Mouse (Mus musculus) bone marrow macrophage, adult 2 months (primary cell): ENCODE measurements at regions not wholly inside any gene's neighbourhood (a gene's known extent, or its start where the extent isn't known, plus 50 kb on each side); places are given as distances from the start of the nearest gene placed in this dataset.
"Not testable (repeated sequence)": the region's sequence is repeated elsewhere in the genome, so short reads cannot be mapped to it uniquely, and the experiment has no call there.

Source experiments
- H3K27ac ChIP-seq: 2 replicates; pipeline ENCODE4 v1.5.1; 2012; ENCODE audit warnings: low read depth, low read length; ENCODE audit not compliant: insufficient read depth
- H3K4me1 ChIP-seq: 2 replicates; pipeline ENCODE4 v1.6.1; 2012; ENCODE audit warnings: low read length; ENCODE audit not compliant: control insufficient read depth, insufficient read depth
- H3K4me3 ChIP-seq: 2 replicates; pipeline ENCODE4 v1.5.1; 2012; ENCODE audit warnings: mild to moderate bottlenecking, low read length, moderate library complexity; ENCODE audit not compliant: insufficient read depth
- CTCF ChIP-seq: IDR thresholded peaks from 2 replicates; pipeline ENCODE4 v1.5.1; 2012; ENCODE audit warnings: low read depth, mild to moderate bottlenecking, low read length, moderate library complexity
- POLR2A ChIP-seq: IDR thresholded peaks from 2 replicates; pipeline ENCODE4 v1.6.1; 2012; ENCODE audit warnings: mild to moderate bottlenecking, low read depth, low read length, borderline replicate concordance

- Histone ChIP-seq H3K4me1 (no peaks in the 10 kb centered on the region), H3K4me3 (no peak overlapping the region), H3K27ac (no peak overlapping the region)
- TF ChIP-seq POLR2A (no peak), CTCF (no peak)
Measured at GRCm38 (mm10) chr10:45873805-45874780, 296.5 kb downstream of the Hace1 start.

GRCm38 (mm10) chr10:45875287-45875686 lies 297.7 kb downstream of the Hace1 start:
- H3K4me3 ChIP-seq, H3K4me1 ChIP-seq, H3K27ac ChIP-seq: not testable (repeated sequence)

- TF ChIP-seq CTCF (no peak), POLR2A (no peak)
- no peak overlapping the region for H3K4me3 ChIP-seq
- H3K27ac ChIP-seq: no peak overlapping the region
- H3K4me1 ChIP-seq: no peaks in the 10 kb centered on the region
Measured at GRCm38 (mm10) chr10:45883745-45884144, 306.1 kb downstream of the Hace1 start.

GRCm38 (mm10) chr10:45886636-45887035 lies 309.0 kb downstream of the Hace1 start:
- no peaks in the 10 kb centered on the region for H3K4me1 ChIP-seq
- TF ChIP-seq POLR2A (no peak), CTCF (no peak)
- H3K27ac ChIP-seq: no peak overlapping the region
- no peak overlapping the region for H3K4me3 ChIP-seq

- H3K4me1 ChIP-seq: no peaks in the 10 kb centered on the region
- no peak overlapping the region for H3K27ac ChIP-seq
- TF ChIP-seq POLR2A (no peak), CTCF (no peak)
- H3K4me3 ChIP-seq: no peak overlapping the region
Measured at GRCm38 (mm10) chr10:45888835-45889234, 311.2 kb downstream of the Hace1 start.

- TF ChIP-seq POLR2A: no peak
- TF ChIP-seq CTCF: no peak
- no peak overlapping the region for H3K4me3 ChIP-seq
- no peak overlapping the region for H3K27ac ChIP-seq
- no peaks in the 10 kb centered on the region for H3K4me1 ChIP-seq
Measured at GRCm38 (mm10) chr10:45889381-45889951, 311.8 kb downstream of the Hace1 start.

GRCm38 (mm10) chr10:45890088-45890626 lies 312.5 kb downstream of the Hace1 start:
- Histone ChIP-seq H3K27ac (no peak overlapping the region), H3K4me1 (no peaks in the 10 kb centered on the region), H3K4me3 (no peak overlapping the region)
- TF ChIP-seq POLR2A: no peak
- no peak for TF ChIP-seq CTCF

- H3K27ac ChIP-seq: no peak overlapping the region
- H3K4me3 ChIP-seq: no peak overlapping the region
- H3K4me1 ChIP-seq: no peaks in the 10 kb centered on the region
- TF ChIP-seq CTCF: no peak
- TF ChIP-seq POLR2A: no peak
Measured at GRCm38 (mm10) chr10:45892464-45892863, 314.8 kb downstream of the Hace1 start.

- Histone ChIP-seq H3K4me1 (no peaks in the 10 kb centered on the region), H3K4me3 (no peak overlapping the region), H3K27ac (no peak overlapping the region)
- TF ChIP-seq CTCF: no peak
- no peak for TF ChIP-seq POLR2A
Measured at GRCm38 (mm10) chr10:45893894-45894831, 316.5 kb downstream of the Hace1 start.
